Mouse (Mus musculus): ENCODE measurements around the gene Pde4d. TPM values are rescaled to one million over a fixed set of nuclear protein-coding genes. Genes with fewer than 3 reads are reported as not detected.

Gene Pde4d
- polyA plus RNA-seq, 1 experiment = 15.1 TPM

DNA sequence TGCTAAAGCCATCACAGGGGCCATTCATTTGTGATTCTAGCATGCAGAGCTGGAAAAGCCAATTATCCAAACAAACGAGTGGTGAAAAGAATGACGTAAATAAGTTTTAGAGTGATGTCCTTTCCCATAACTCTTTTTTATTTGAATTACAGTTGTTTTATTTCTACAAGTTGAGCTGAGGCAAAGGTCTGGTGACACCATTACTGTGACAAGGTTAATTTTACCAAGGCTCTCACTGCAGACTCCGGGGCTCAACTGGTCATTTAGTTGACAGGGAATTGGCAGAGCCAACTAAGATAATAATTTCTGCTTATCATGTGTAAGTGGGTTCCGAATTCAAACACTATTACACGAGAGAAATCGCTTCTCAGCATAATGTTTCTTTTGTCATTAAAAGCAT is 731.6 kb downstream of the Pde4d start:
- Histone ChIP-seq H3K79me3 (ENCODE audit: low read depth) (no peaks in the 10 kb centered on the region), H3K79me2 (ENCODE audit: control insufficient read depth, insufficient read depth) (no peaks in the 10 kb centered on the region), H3K27me3 (ENCODE audit: control insufficient read depth, insufficient read depth, insufficient read length) (no peaks in the 10 kb centered on the region), H3K4me3 (ENCODE audit: insufficient read depth, poor library complexity, severe bottlenecking) (no peak overlapping the region), H3ac (ENCODE audit: control insufficient read depth, insufficient read length, low read depth) (no peak overlapping the region), H3K36me3 (ENCODE audit: control insufficient read depth, insufficient read depth) (no peaks in the 10 kb centered on the region)
- TF ChIP-seq CTCF (IDR thresholded peaks at IDR 0.05; ENCODE audit: control insufficient read depth, insufficient read depth, insufficient read length) = no peak

DNA sequence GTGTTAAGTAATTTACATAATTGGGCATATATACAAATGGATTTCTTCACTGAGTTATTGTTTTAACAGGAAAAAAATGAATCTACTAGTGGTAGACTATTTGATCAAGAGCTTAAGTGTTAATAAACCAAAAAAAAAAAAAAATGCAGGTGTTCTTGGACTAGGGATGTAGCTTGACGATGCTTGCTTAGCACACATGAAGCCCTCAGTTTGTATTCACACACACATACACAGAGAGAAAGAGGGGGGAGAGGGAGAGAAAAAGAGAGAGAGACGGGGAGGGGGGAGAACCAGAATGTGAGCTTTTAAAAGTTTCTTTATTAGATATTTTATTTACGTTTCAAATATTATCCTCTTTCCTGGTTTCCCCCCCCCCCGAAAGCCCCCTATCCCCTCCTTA is 740.9 kb downstream of the Pde4d start:
- H3ac ChIP-seq (ENCODE audit: control insufficient read depth, insufficient read length, low read depth) = no peak overlapping the region
- H3K79me3 ChIP-seq (ENCODE audit: low read depth) = no peaks in the 10 kb centered on the region
- H3K79me2 ChIP-seq (ENCODE audit: control insufficient read depth, insufficient read depth) = no peaks in the 10 kb centered on the region
- no peak overlapping the region for H3K4me3 ChIP-seq (ENCODE audit: insufficient read depth, poor library complexity, severe bottlenecking)
- no peaks in the 10 kb centered on the region for H3K27me3 ChIP-seq (ENCODE audit: control insufficient read depth, insufficient read depth, insufficient read length)
- TF ChIP-seq MYOG (IDR thresholded peaks at IDR 0.05; ENCODE audit: control insufficient read depth, extremely low read depth, insufficient read length) (no peak), CEBPB (IDR thresholded peaks at IDR 0.05; ENCODE audit: low read depth) (no peak), FOSL1 (IDR thresholded peaks at IDR 0.05; ENCODE audit: insufficient read depth, low read length, poor library complexity, severe bottlenecking) (no peak), CTCF (IDR thresholded peaks at IDR 0.05; ENCODE audit: control insufficient read depth, insufficient read depth, insufficient read length) (no peak)
- H3K36me3 ChIP-seq (ENCODE audit: control insufficient read depth, insufficient read depth) = no peaks in the 10 kb centered on the region

DNA sequence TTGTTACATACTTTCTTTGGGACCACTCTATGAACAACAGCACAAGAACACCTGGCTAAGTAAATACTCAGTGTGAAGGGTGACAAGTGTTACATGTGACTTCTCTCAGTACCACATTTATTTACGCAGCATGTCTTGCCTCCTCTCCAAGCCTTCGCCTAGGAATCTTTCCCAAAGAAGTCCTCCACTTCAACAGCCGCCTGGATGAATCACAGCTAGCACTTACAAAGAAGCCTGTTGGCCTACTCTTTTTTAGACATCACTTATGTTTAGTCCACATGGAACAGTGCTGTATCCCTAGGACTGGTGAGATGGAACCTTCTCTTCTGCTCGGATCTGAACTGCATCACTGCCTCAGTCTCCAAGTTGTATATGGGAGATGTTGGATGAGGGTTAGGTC is 741.4 kb downstream of the Pde4d start:
- Histone ChIP-seq H3K27me3 (ENCODE audit: control insufficient read depth, insufficient read depth, insufficient read length) (no peaks in the 10 kb centered on the region), H3ac (ENCODE audit: control insufficient read depth, insufficient read length, low read depth) (no peak overlapping the region), H3K36me3 (ENCODE audit: control insufficient read depth, insufficient read depth) (no peaks in the 10 kb centered on the region), H3K79me3 (ENCODE audit: low read depth) (no peaks in the 10 kb centered on the region), H3K79me2 (ENCODE audit: control insufficient read depth, insufficient read depth) (no peaks in the 10 kb centered on the region), H3K4me3 (ENCODE audit: insufficient read depth, poor library complexity, severe bottlenecking) (no peak overlapping the region)
- TF ChIP-seq CEBPB (IDR thresholded peaks at IDR 0.05; ENCODE audit: low read depth) (no peak), FOSL1 (IDR thresholded peaks at IDR 0.05; ENCODE audit: insufficient read depth, low read length, poor library complexity, severe bottlenecking) (no peak), MAX (IDR thresholded peaks at IDR 0.05) (no peak), MYOD1 (IDR thresholded peaks at IDR 0.05; ENCODE audit: control insufficient read depth, insufficient read length, low read depth) (no peak), CTCF (IDR thresholded peaks at IDR 0.05; ENCODE audit: control insufficient read depth, insufficient read depth, insufficient read length) (no peak), MYOG (IDR thresholded peaks at IDR 0.05; ENCODE audit: control insufficient read depth, extremely low read depth, insufficient read length) (no peak), USF1 (IDR thresholded peaks at IDR 0.05; ENCODE audit: low read depth) (no peak)

DNA sequence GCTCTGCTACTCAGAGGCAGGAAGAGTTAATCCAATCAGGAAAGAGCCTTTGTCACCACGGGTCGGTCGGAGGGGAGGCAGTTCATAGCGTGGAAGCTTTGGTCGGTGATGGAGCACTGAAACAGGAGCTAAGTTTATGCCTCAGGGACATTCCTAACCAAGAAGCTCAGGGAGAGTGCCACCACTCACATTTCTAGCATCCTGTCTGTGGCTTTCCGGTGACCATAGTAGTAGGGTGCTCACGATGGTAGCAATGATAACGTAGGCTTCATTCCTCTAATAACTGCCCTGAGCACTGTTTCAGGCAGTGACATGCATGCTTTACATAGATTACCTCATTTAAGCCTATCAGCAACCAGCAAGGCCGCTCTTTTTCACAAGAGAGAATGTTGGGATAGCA is 755.8 kb downstream of the Pde4d start:
- TF ChIP-seq USF1 (IDR thresholded peaks at IDR 0.05; ENCODE audit: low read depth) (no peak), MYOD1 (IDR thresholded peaks at IDR 0.05; ENCODE audit: control insufficient read depth, insufficient read length, low read depth) (no peak), FOSL1 (IDR thresholded peaks at IDR 0.05; ENCODE audit: insufficient read depth, low read length, poor library complexity, severe bottlenecking) (no peak), CTCF (IDR thresholded peaks at IDR 0.05; ENCODE audit: control insufficient read depth, insufficient read depth, insufficient read length) (no peak), CEBPB (IDR thresholded peaks at IDR 0.05; ENCODE audit: low read depth) (no peak), MAX (IDR thresholded peaks at IDR 0.05) (no peak), MYOG (IDR thresholded peaks at IDR 0.05; ENCODE audit: control insufficient read depth, extremely low read depth, insufficient read length) (no peak)
- Histone ChIP-seq H3K27me3 (ENCODE audit: control insufficient read depth, insufficient read depth, insufficient read length) (no peaks in the 10 kb centered on the region), H3K79me3 (ENCODE audit: low read depth) (no peaks in the 10 kb centered on the region), H3K36me3 (ENCODE audit: control insufficient read depth, insufficient read depth) (no peaks in the 10 kb centered on the region), H3K4me3 (ENCODE audit: insufficient read depth, poor library complexity, severe bottlenecking) (no peak overlapping the region), H3ac (ENCODE audit: control insufficient read depth, insufficient read length, low read depth) (no peak overlapping the region), H3K79me2 (ENCODE audit: control insufficient read depth, insufficient read depth) (no peaks in the 10 kb centered on the region)

DNA sequence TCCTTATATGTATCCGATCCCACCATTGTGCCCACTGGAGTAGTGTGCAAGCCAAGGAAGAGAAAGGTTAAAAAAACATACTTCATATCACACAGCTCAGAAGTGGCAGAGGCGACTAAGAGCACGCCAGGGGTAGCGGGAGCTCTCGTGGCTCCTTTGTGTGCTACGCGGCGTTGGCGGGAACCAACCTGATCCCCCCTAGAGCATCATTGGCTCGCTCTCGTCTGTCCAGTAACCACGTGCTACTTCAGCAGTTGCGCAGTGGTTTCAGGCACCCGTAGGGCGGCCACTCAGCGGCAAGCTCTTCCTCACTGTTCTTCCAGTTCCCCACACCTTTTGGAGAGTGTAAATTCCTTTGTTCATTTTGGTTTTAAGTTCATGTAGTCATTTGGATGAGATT is 758.9 kb downstream of the Pde4d start:
- H3ac ChIP-seq (ENCODE audit: control insufficient read depth, insufficient read length, low read depth) = no peak overlapping the region
- TF ChIP-seq MAX (IDR thresholded peaks at IDR 0.05) (no peak), CTCF (IDR thresholded peaks at IDR 0.05; ENCODE audit: control insufficient read depth, insufficient read depth, insufficient read length) (no peak), MYOD1 (IDR thresholded peaks at IDR 0.05; ENCODE audit: control insufficient read depth, insufficient read length, low read depth) (no peak)
- no peaks in the 10 kb centered on the region for H3K79me2 ChIP-seq (ENCODE audit: control insufficient read depth, insufficient read depth)

DNA sequence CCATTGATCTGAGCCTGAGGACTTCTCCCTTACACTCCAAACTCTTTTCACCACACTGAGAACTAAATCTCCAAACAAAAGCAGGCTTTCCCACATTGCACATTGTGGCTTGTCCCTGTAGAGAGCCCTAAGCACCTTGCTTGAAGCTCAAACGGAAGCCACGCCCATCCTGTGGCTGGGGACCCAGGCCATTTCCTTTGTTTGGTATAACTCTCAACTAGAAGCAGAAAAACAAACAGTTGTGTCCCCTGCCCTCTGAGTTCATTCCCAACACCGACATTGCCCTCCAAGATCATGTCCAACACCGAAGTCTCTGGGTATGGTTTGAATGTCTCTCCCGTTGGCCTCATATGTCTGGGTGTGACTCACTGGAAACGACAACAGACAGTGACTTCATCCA is 759.7 kb downstream of the Pde4d start:
- H3K79me3 ChIP-seq (ENCODE audit: low read depth) = no peaks in the 10 kb centered on the region
- H3K4me3 ChIP-seq (ENCODE audit: insufficient read depth, poor library complexity, severe bottlenecking) = no peak overlapping the region
- no peak for TF ChIP-seq USF1 (IDR thresholded peaks at IDR 0.05; ENCODE audit: low read depth)
- TF ChIP-seq CEBPB (IDR thresholded peaks at IDR 0.05; ENCODE audit: low read depth) = no peak
- no peak for TF ChIP-seq FOSL1 (IDR thresholded peaks at IDR 0.05; ENCODE audit: insufficient read depth, low read length, poor library complexity, severe bottlenecking)
- TF ChIP-seq MAX (IDR thresholded peaks at IDR 0.05) = no peak
- no peak for TF ChIP-seq MYOD1 (IDR thresholded peaks at IDR 0.05; ENCODE audit: control insufficient read depth, insufficient read length, low read depth)
- no peaks in the 10 kb centered on the region for H3K79me2 ChIP-seq (ENCODE audit: control insufficient read depth, insufficient read depth)
- H3ac ChIP-seq (ENCODE audit: control insufficient read depth, insufficient read length, low read depth) = no peak overlapping the region
- no peaks in the 10 kb centered on the region for H3K27me3 ChIP-seq (ENCODE audit: control insufficient read depth, insufficient read depth, insufficient read length)
- no peaks in the 10 kb centered on the region for H3K36me3 ChIP-seq (ENCODE audit: control insufficient read depth, insufficient read depth)

More for the DNA sequence above, 758.9 kb downstream of the Pde4d start:
- H3K27me3 ChIP-seq (ENCODE audit: control insufficient read depth, insufficient read depth, insufficient read length) = no peaks in the 10 kb centered on the region
- no peak overlapping the region for H3K4me3 ChIP-seq (ENCODE audit: insufficient read depth, poor library complexity, severe bottlenecking)
- no peaks in the 10 kb centered on the region for H3K36me3 ChIP-seq (ENCODE audit: control insufficient read depth, insufficient read depth)
- H3K79me3 ChIP-seq (ENCODE audit: low read depth) = no peaks in the 10 kb centered on the region
